Mouse (Mus musculus): ENCODE data around the gene Zbtb4.

GRCm38 (mm10) chr11:69765221-69766125, at the start of gene Zbtb4:
- TF ChIP-seq CTCF (IDR thresholded peaks at IDR 0.05) (no peak), EP300 (IDR thresholded peaks at IDR 0.05) (no peak)

Data from lung, postnatal 0 days (tissue).